In the genomic region with DNA sequence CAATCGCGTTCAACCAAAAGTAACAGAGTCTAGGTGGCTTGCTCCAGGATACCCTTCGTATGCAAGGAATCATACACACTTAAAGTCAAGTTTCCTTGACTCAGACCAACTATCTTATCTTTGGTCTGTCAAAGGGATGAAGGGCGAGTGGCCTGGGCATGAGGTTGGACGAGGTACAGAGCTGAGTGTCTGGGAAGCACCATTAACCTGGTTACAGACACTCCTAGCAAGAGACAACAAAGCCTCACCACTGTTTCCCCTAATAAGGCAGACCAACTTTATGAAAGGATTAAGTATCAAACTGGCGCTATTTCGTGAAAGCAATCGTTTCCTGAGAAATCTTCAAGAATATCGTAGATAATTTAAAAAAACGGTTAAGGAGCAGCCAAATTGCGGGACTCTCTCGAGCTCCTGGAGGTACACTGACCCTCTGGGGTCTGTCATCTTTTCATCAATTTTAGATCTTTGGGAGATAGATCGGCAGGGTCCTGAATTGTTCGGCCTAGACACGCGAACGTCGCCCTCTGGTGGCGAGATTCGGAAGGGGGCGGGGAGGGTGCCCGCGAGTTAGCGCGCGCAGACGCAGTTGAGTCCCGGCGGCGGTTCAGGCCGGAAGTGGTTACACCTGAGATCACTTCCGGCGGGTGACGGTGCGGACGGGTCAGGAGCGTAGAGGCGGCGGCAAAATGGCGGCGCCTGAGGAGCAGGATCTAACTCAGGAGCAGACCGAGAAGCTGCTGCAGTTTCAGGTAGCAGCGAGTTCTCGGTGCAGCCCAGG, we compare ENCODE assay signal across 8 mouse cellular contexts. TPM values are rescaled to one million over a fixed set of nuclear protein-coding genes. Genes with fewer than 3 reads are reported as not detected.
DNase-seq lines count a peak whose midpoint lies in the region; ATAC-seq and TF ChIP-seq lines count a peak whose summit lies in the region.

A gene (plus strand): TSS at position 630 of the 778 bp plus-strand sequence.

- WGBS in cerebellum, adult 2 months, result 12% methylated on average over 44 of the region's 44 CpGs
- 10% methylated on average over 44 of the region's 44 CpGs for WGBS in lung, embryonic 16.5 days

- peak; percentile 81 to 92 for TF ChIP-seq POLR2A in MEL (IDR thresholded peaks at IDR 0.05; ENCODE audit: control insufficient read depth in 1 of 2, insufficient read depth in 1 of 2, low read depth in 1 of 2, low read length in 2 of 2, poor library complexity in 1 of 2)
- peak; percentile 77; the same call in 1 of the 2 replicates for TF ChIP-seq POLR2A in cerebellum, adult 2 months (IDR thresholded peaks at IDR 0.05; ENCODE audit: borderline replicate concordance, insufficient read depth, low read length)

- no peaks in the 10 kb centered on the region; a peak in 1 of 4 replicates for H3K27me3 ChIP-seq in MEL (ENCODE audit: control insufficient read depth in 1 of 2, insufficient read depth in 2 of 2, low read length in 2 of 2)
- no peaks in the 10 kb centered on the region for H3K27me3 ChIP-seq in cerebellum, adult 2 months (ENCODE audit: control insufficient read depth, insufficient read depth, low read length)
- H3K27me3 ChIP-seq in lung, embryonic 16.5 days (ENCODE audit: control insufficient read depth, insufficient read depth, low read depth, low read length), result no peaks in the 10 kb centered on the region

- peak; percentile 52 for TF ChIP-seq RAD21 in MEL (IDR thresholded peaks at IDR 0.05; ENCODE audit: low read depth, low read length)

- 0 out of 4 replicates have a peak, but pooled peaks of 1 of the 2 experiments have one; percentile 28 for TF ChIP-seq EP300 in MEL (IDR thresholded peaks at IDR 0.05; ENCODE audit: low read depth in 1 of 2, low read length in 2 of 2)

- DNase-seq in MEL (ENCODE audit: low read depth, low spot score), result peak; percentile 97
- DNase-seq in cerebellum, adult 2 months, result peak; percentile 97 to 100
- DNase-seq in forelimb bud, embryonic 11.5 days (ENCODE audit: low read depth, low spot score), result peak; percentile 97
- peak; percentile 99 for DNase-seq in layer of hippocampus, adult 9-10 months (ENCODE audit: low spot score)
- DNase-seq in ovary, postnatal 10 days (ENCODE audit: low spot score), result peak; percentile 98
- peak; percentile 94 to 99 for DNase-seq in thymus, postnatal 10 days (ENCODE audit: low spot score in 2 of 2)

- peaks cover 0 to 17% of the 10 kb centered on the region in 2 experiments; a peak in 2 of 4 replicates for H3K36me3 ChIP-seq in MEL (ENCODE audit: control insufficient read depth in 1 of 2, insufficient read depth in 2 of 2, low read length in 2 of 2)
- no peaks in the 10 kb centered on the region for H3K36me3 ChIP-seq in lung, embryonic 16.5 days (ENCODE audit: control insufficient read depth, insufficient read depth, low read length)

- ATAC-seq in hematopoietic stem cell, adult 5-6 weeks (replicated peaks in 1 of 2; ENCODE audit: insufficient read depth in 1 of 2, low FRiP score in 2 of 2, low TSS enrichment in 1 of 2, low read depth in 1 of 2, poor library complexity in 2 of 2, severe bottlenecking in 2 of 2), result peak; percentile 97 to 98
- peak; percentile 99 for ATAC-seq in lung, embryonic 16.5 days (ENCODE audit: low read depth)

- H3K9me3 ChIP-seq in MEL (replicated peaks; ENCODE audit: insufficient read depth, low read length), result no peaks in the 10 kb centered on the region
- H3K9me3 ChIP-seq in lung, embryonic 16.5 days (ENCODE audit: control insufficient read depth, low read length), result no peaks in the 10 kb centered on the region

- H3K4me2 ChIP-seq in lung, embryonic 16.5 days (ENCODE audit: low read depth, low read length), result peak within 1 kb of the TSS; percentile 95

- peak within 1 kb of the TSS; percentile 70 for H3K27ac ChIP-seq in MEL (ENCODE audit: control insufficient read depth, low read depth, low read length)
- peak within 1 kb of the TSS; percentile 60 for H3K27ac ChIP-seq in cerebellum, adult 2 months (ENCODE audit: insufficient read depth, low read length)
- H3K27ac ChIP-seq in lung, embryonic 16.5 days (ENCODE audit: low read length), result peak within 1 kb of the TSS; percentile 78

- H3K4me1 ChIP-seq in MEL (ENCODE audit: control insufficient read depth in 1 of 2, insufficient read depth in 2 of 2, low read length in 2 of 2), result peaks cover 0 to 11% of the 10 kb centered on the region in 2 experiments; a peak in 3 of 4 replicates
- H3K4me1 ChIP-seq in cerebellum, adult 2 months (ENCODE audit: control insufficient read depth, insufficient read depth, low read length), result peaks cover 4% of the 10 kb centered on the region
- H3K4me1 ChIP-seq in lung, embryonic 16.5 days (replicated peaks; ENCODE audit: control insufficient read depth, insufficient read depth, low read length), result peaks cover 8% of the 10 kb centered on the region

- peaks cover 40% of the 10 kb centered on the region for H3K79me2 ChIP-seq in MEL (ENCODE audit: control insufficient read depth, insufficient read depth, low read length, poor library complexity)

- peak; percentile 70 to 93 (median 93) for TF ChIP-seq CTCF in MEL (IDR thresholded peaks at IDR 0.05 in 2 of 3, conservative IDR thresholded peaks at IDR 0.05 in 1 of 3; ENCODE audit: control insufficient read depth in 1 of 3, insufficient read depth in 1 of 3, low read depth in 2 of 3, low read length in 3 of 3, poor library complexity in 1 of 3, severe bottlenecking in 1 of 3)
- TF ChIP-seq CTCF in cerebellum, adult 2 months (IDR thresholded peaks at IDR 0.05; ENCODE audit: borderline replicate concordance, insufficient read depth, low read depth, low read length), result peak; percentile 86; the same call in 1 of the 2 replicates

- peak within 1 kb of the TSS; percentile 83 to 96 for H3K4me3 ChIP-seq in MEL (ENCODE audit: control insufficient read depth in 1 of 2, insufficient read depth in 1 of 2, low read depth in 2 of 2, low read length in 2 of 2)
- H3K4me3 ChIP-seq in cerebellum, adult 2 months (replicated peaks; ENCODE audit: insufficient read depth, low read depth, low read length), result peak within 1 kb of the TSS; percentile 83
- peak within 1 kb of the TSS; percentile 95 for H3K4me3 ChIP-seq in lung, embryonic 16.5 days (ENCODE audit: low read length)

- peak within 1 kb of the TSS; percentile 97 for H3K9ac ChIP-seq in MEL (ENCODE audit: control insufficient read depth, low read depth, low read length, poor library complexity, severe bottlenecking)
- H3K9ac ChIP-seq in lung, embryonic 16.5 days (ENCODE audit: low read length), result peak within 1 kb of the TSS; percentile 99

TF ChIP-seq in MEL, 35 proteins besides CTCF, POLR2A, EP300 and RAD21 (continues in another document):
- TF ChIP-seq HCFC1 (IDR thresholded peaks at IDR 0.05; ENCODE audit: low read depth, low read length) (peak; percentile 87), USF1 (IDR thresholded peaks at IDR 0.05; ENCODE audit: low read depth, low read length) (no peak), SIN3A (IDR thresholded peaks at IDR 0.05; ENCODE audit: low read length) (peak; percentile 68), SMC3 (IDR thresholded peaks at IDR 0.05; ENCODE audit: low read depth, low read length) (peak; percentile 56), MAX (IDR thresholded peaks at IDR 0.05; ENCODE audit: low read length) (no peak), UBTF (IDR thresholded peaks at IDR 0.05; ENCODE audit: borderline replicate concordance, insufficient read depth, low read depth, low read length) (no peak), ZMIZ1 (IDR thresholded peaks at IDR 0.05; ENCODE audit: low read depth, low read length) (peak; percentile 75; the same call in 1 of the 2 replicates), MAFK (IDR thresholded peaks at IDR 0.05; ENCODE audit: borderline replicate concordance, low read depth, low read length) (no peak), CHD1 (IDR thresholded peaks at IDR 0.05; ENCODE audit: low read depth, low read length) (no peak), MXI1 (IDR thresholded peaks at IDR 0.05; ENCODE audit: low read depth, low read length) (peak; percentile 58; the same call in 1 of the 2 replicates), RCOR1 (IDR thresholded peaks at IDR 0.05; ENCODE audit: low read depth, low read length) (no peak), CHD2 (IDR thresholded peaks at IDR 0.05; ENCODE audit: low read length) (no peak; the same call in 1 of the 2 replicates), BHLHE40 (IDR thresholded peaks at IDR 0.05; ENCODE audit: borderline replicate concordance, low read depth, low read length) (no peak), E2F4 (IDR thresholded peaks at IDR 0.05; ENCODE audit: borderline replicate concordance, low read depth, low read length) (no peak), KAT2A (conservative IDR thresholded peaks at IDR 0.05; ENCODE audit: low read depth, low read length) (no peak; the same call in 1 of the 2 replicates), TAL1 (IDR thresholded peaks at IDR 0.05; ENCODE audit: low read length) (no peak), MEF2A (IDR thresholded peaks at IDR 0.05; ENCODE audit: extremely low read depth, insufficient replicate concordance, low read depth, low read length, poor library complexity, severe bottlenecking) (no peak), MYC (IDR thresholded peaks at IDR 0.05; ENCODE audit: low read depth, low read length) (0 out of 2 replicates have a peak, but pooled peaks have one; percentile 34), ZC3H11A (IDR thresholded peaks at IDR 0.05; ENCODE audit: low read depth, low read length) (no peak), NRF1 (IDR thresholded peaks at IDR 0.05; ENCODE audit: insufficient read depth, low read depth, low read length, poor library complexity, severe bottlenecking) (peak; percentile 92), TCF12 (IDR thresholded peaks at IDR 0.05; ENCODE audit: low read depth, low read length) (peak; percentile 58; the same call in 1 of the 2 replicates), MYB (IDR thresholded peaks at IDR 0.05; ENCODE audit: low read depth, low read length) (no peak), GATA1 (IDR thresholded peaks at IDR 0.05; ENCODE audit: low read depth, low read length) (peak; percentile 57), NELFE (IDR thresholded peaks at IDR 0.05; ENCODE audit: low read depth, low read length) (peak; percentile 86), POLR2AphosphoS2 (IDR thresholded peaks at IDR 0.05; ENCODE audit: low read length) (peak; percentile 61; the same call in 1 of the 2 replicates), TBP (IDR thresholded peaks at IDR 0.05; ENCODE audit: low read depth, low read length) (peak; percentile 69; the same call in 1 of the 2 replicates), ELF1 (IDR thresholded peaks at IDR 0.05; ENCODE audit: low read depth, low read length) (peak; percentile 70)

RNA-seq across cellular contexts. Expression of the gene that starts here (rescaled TPM):
- total RNA-seq in MEL (2012; rRNA removed), result 27.8 and 31.4 TPM in 2 replicates
- polyA plus RNA-seq in MEL (2012; ENCODE audit: insufficient read depth in 1 of 2, insufficient read length in 2 of 2, low read depth in 1 of 2, low replicate concordance in 2 of 2, missing spikeins in 1 of 2), result 10 to 100 TPM in 1 of 2 experiments, not detected in 1; 39.3 TPM
- polyA plus RNA-seq in cerebellum, adult 2 months (2012; rRNA removed), result 38.3 and 39.2 TPM in 2 replicates
- 44.5 and 51.6 TPM in 2 replicates for total RNA-seq in hematopoietic stem cell, adult 5-6 weeks (2017)
- polyA plus RNA-seq in lung, embryonic 16.5 days (2015; fragmentation: Nextera tagmentation; extraction: Ambion mirVana), result 72.1 and 78.6 TPM in 2 replicates

Comparison
In these comparisons a context has a peak if more than half of its experiments do, and no peak if none do; other contexts are left out.
1. Peak in every context shown above with its lines: DNase-seq, ATAC-seq, H3K4me3 ChIP-seq and H3K27ac ChIP-seq.